Mouse (Mus musculus) cerebellum, adult 2 months (tissue): Measurements from ENCODE around the gene Tnpo2.

Experiments
- CTCF ChIP-seq: fragments of 200-500 bp; IDR thresholded peaks from 2 replicates; pipeline ENCODE4 v1.5.1; 2011; ENCODE audit warnings: low read depth, mild to moderate bottlenecking, control low read depth, low read length, moderate library complexity, borderline replicate concordance; ENCODE audit not compliant: insufficient read depth
- POLR2A ChIP-seq: fragments of 200-500 bp; IDR thresholded peaks from 2 replicates; pipeline ENCODE4 v1.6.1; 2011; ENCODE audit warnings: low read length, control low read depth, borderline replicate concordance; ENCODE audit not compliant: insufficient read depth

DNA sequence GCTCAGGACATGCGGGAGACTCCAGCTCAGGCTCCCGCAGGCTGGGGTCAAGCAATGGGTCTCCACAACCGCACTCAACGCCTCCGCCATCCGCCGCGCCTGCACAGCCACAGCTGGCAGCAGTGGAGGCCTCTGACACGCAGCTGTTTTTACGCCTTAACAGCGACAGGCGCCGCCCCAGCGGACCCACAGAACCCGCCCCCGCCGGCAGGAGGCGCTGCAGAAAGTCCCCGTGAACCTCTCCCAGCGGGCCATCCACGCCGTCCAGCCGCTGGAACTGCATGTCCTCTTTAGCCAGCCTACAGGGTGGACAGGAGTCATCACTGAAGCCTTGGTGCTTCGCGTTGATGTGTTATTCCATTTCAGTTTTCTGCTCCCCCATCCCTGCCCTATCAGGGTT, 29.0 kb upstream of the Tnpo2 start:
- TF ChIP-seq CTCF (0 out of 2 replicates have a peak, but pooled peaks have one; percentile 10), POLR2A (no peak)
